24 mouse cellular contexts compared by ENCODE assay signal in genomic region chr14:55007120-55007908, GRCm38 (mm10). TPM values are rescaled to one million over a fixed set of nuclear protein-coding genes. Genes with fewer than 3 reads are reported as not detected.
DNase-seq lines count a peak whose midpoint lies in the region; ATAC-seq and TF ChIP-seq lines count a peak whose summit lies in the region.
"Had no signal": no experiment of that assay in that cellular context is flagged by ENCODE, and none has a peak within 500 bp of the region (broad histone marks: within the 10 kb centered on the region; RNA-seq: fewer than 3 reads in every experiment).

No protein-coding gene starts in this region.

- H3K27me3 ChIP-seq in heart, adult 2 months (ENCODE audit: control insufficient read depth, insufficient read depth, low read length), result no peaks in the 10 kb centered on the region
- peaks cover 6% of the 10 kb centered on the region for H3K27me3 ChIP-seq in heart, embryonic 12.5 days (replicated peaks)
- no peaks in the 10 kb centered on the region for H3K27me3 ChIP-seq in heart, postnatal 0 days (ENCODE audit: control insufficient read depth, insufficient read depth, low read length)
- H3K27me3 ChIP-seq in MEL (ENCODE audit: control insufficient read depth in 1 of 2, insufficient read depth in 2 of 2, low read length in 2 of 2), result no peaks in the 10 kb centered on the region
- H3K27me3 ChIP-seq in intestine, embryonic 16.5 days (replicated peaks; ENCODE audit: control insufficient read depth, insufficient read depth, low read length), result no peaks in the 10 kb centered on the region
- H3K27me3 ChIP-seq: forebrain, embryonic 13.5 days; hindbrain, embryonic 13.5 days had no signal

- TF ChIP-seq RAD21 in MEL (IDR thresholded peaks at IDR 0.05; ENCODE audit: low read depth, low read length), result no peak

- no peak for TF ChIP-seq EP300 in heart, adult 2 months (IDR thresholded peaks at IDR 0.05; ENCODE audit: insufficient read depth, low read depth, low read length)
- no peak for TF ChIP-seq EP300 in heart, postnatal 0 days (IDR thresholded peaks at IDR 0.05; ENCODE audit: low read depth)
- TF ChIP-seq EP300 in MEL (IDR thresholded peaks at IDR 0.05; ENCODE audit: low read depth in 1 of 2, low read length in 2 of 2), result no peak

- no peak overlapping the region for H3K4me2 ChIP-seq in heart, embryonic 12.5 days
- H3K4me2 ChIP-seq in heart, postnatal 0 days (ENCODE audit: low read depth, low read length), result no peak overlapping the region
- no peak overlapping the region for H3K4me2 ChIP-seq in intestine, embryonic 16.5 days (ENCODE audit: low read depth, low read length)
- H3K4me2 ChIP-seq: forebrain, embryonic 13.5 days; heart, embryonic 13.5 days; hindbrain, embryonic 13.5 days had no signal

- H3K79me2 ChIP-seq in heart, adult 2 months (replicated peaks; ENCODE audit: control insufficient read depth, insufficient read depth, low read length), result no peaks in the 10 kb centered on the region
- H3K79me2 ChIP-seq in MEL (ENCODE audit: control insufficient read depth, insufficient read depth, low read length, poor library complexity), result no peaks in the 10 kb centered on the region

- intact Hi-C loops in heart, adult 2 months (cut with DNase I), result no loop called here
- intact Hi-C loops in heart, postnatal 36 days (cut with DNase I), result no loop called here

- no peaks in the 10 kb centered on the region for H3K36me3 ChIP-seq in heart, adult 2 months (ENCODE audit: control insufficient read depth, insufficient read depth, low read length)
- no peaks in the 10 kb centered on the region for H3K36me3 ChIP-seq in heart, embryonic 12.5 days
- H3K36me3 ChIP-seq in heart, postnatal 0 days (replicated peaks; ENCODE audit: control insufficient read depth, insufficient read depth, low read length), result no peaks in the 10 kb centered on the region
- H3K36me3 ChIP-seq in MEL (ENCODE audit: control insufficient read depth in 1 of 2, insufficient read depth in 2 of 2, low read length in 2 of 2), result peaks cover 0 to 7% of the 10 kb centered on the region in 2 experiments; a peak in 2 of 4 replicates
- no peaks in the 10 kb centered on the region for H3K36me3 ChIP-seq in intestine, embryonic 16.5 days (ENCODE audit: control insufficient read depth, insufficient read depth, low read length)
- H3K36me3 ChIP-seq: embryonic facial prominence, embryonic 10.5 days; heart, embryonic 13.5 days; hindbrain, embryonic 13.5 days had no signal

- no peak overlapping the region for H3K9ac ChIP-seq in heart, adult 2 months (ENCODE audit: low read depth, low read length)
- H3K9ac ChIP-seq in heart, embryonic 12.5 days, result no peak overlapping the region; the same call in 1 of the 2 replicates
- H3K9ac ChIP-seq in heart, postnatal 0 days (replicated peaks; ENCODE audit: low read depth, low read length), result no peak overlapping the region
- H3K9ac ChIP-seq in MEL (ENCODE audit: control insufficient read depth, low read depth, low read length, poor library complexity, severe bottlenecking), result no peak overlapping the region
- H3K9ac ChIP-seq in intestine, embryonic 16.5 days (ENCODE audit: low read depth, low read length), result no peak overlapping the region
- H3K9ac ChIP-seq: forebrain, embryonic 13.5 days; forebrain, postnatal 0 days; hindbrain, embryonic 13.5 days had no signal

- 83% methylated on average over 9 of the region's 9 CpGs for WGBS in heart, adult 2 months
- 83% methylated on average over 9 of the region's 9 CpGs for WGBS in heart, embryonic 12.5 days
- 88% methylated on average over 9 of the region's 9 CpGs for WGBS in heart, postnatal 0 days
- WGBS in intestine, embryonic 16.5 days, result 78% methylated on average over 9 of the region's 9 CpGs

- 0 out of 2 replicates have a peak, but pooled peaks have one; percentile 26 for TF ChIP-seq POLR2A in heart, adult 2 months (IDR thresholded peaks at IDR 0.05; ENCODE audit: insufficient read depth, low read depth, low read length)
- no peak for TF ChIP-seq POLR2A in MEL (IDR thresholded peaks at IDR 0.05; ENCODE audit: control insufficient read depth in 1 of 2, insufficient read depth in 1 of 2, low read depth in 1 of 2, low read length in 2 of 2, poor library complexity in 1 of 2)

- H3K9me3 ChIP-seq in heart, embryonic 12.5 days (replicated peaks), result peaks cover 3% of the 10 kb centered on the region
- no peaks in the 10 kb centered on the region for H3K9me3 ChIP-seq in heart, postnatal 0 days (replicated peaks; ENCODE audit: control insufficient read depth, low read length)
- no peaks in the 10 kb centered on the region for H3K9me3 ChIP-seq in MEL (replicated peaks; ENCODE audit: insufficient read depth, low read length)
- no peaks in the 10 kb centered on the region for H3K9me3 ChIP-seq in intestine, embryonic 16.5 days (ENCODE audit: control insufficient read depth, low read length)
- H3K9me3 ChIP-seq: embryonic facial prominence, embryonic 10.5 days; forebrain, embryonic 13.5 days; heart, embryonic 13.5 days; hindbrain, embryonic 13.5 days had no signal

- H3K27ac ChIP-seq in heart, adult 2 months, result peak overlapping the region; percentile 16; the same call in 1 of the 2 replicates
- no peak overlapping the region for H3K27ac ChIP-seq in heart, embryonic 12.5 days (ENCODE audit: poor library complexity, severe bottlenecking)
- 0 out of 2 replicates have a peak overlapping the region, but pooled peaks have one; percentile 8 for H3K27ac ChIP-seq in heart, postnatal 0 days (ENCODE audit: low read depth)
- H3K27ac ChIP-seq in MEL (ENCODE audit: control insufficient read depth, low read depth, low read length), result no peak overlapping the region
- no peak overlapping the region for H3K27ac ChIP-seq in intestine, embryonic 16.5 days (ENCODE audit: low read length)
- H3K27ac ChIP-seq: embryonic facial prominence, embryonic 10.5 days; forebrain, embryonic 13.5 days; hindbrain, embryonic 13.5 days; hindbrain, postnatal 0 days had no signal

- DNase-seq in heart, adult 2 months, result peak in 1 of 2 experiments; percentile 6
- no peak for DNase-seq in heart, postnatal 0 days (ENCODE audit: low spot score)
- no peak for DNase-seq in heart, postnatal 36 days
- peak; percentile 46 for DNase-seq in MEL (ENCODE audit: low read depth, low spot score)
- DNase-seq in thymus, adult 18-20 months, result no peak
- DNase-seq: adrenal gland, adult 2 months; adrenal gland, postnatal 25 days; cerebellum, adult 2 months; cerebellum, postnatal 10 days; forebrain, postnatal 0 days; gastrocnemius, postnatal 36 days; kidney, adult 9 months had no signal

- TF ChIP-seq CTCF in heart, adult 2 months (IDR thresholded peaks at IDR 0.05), result no peak
- TF ChIP-seq CTCF in heart, postnatal 0 days (IDR thresholded peaks at IDR 0.05; ENCODE audit: low read depth), result no peak
- TF ChIP-seq CTCF in MEL (IDR thresholded peaks at IDR 0.05 in 2 of 3, conservative IDR thresholded peaks at IDR 0.05 in 1 of 3; ENCODE audit: control insufficient read depth in 1 of 3, insufficient read depth in 1 of 3, low read depth in 2 of 3, low read length in 3 of 3, poor library complexity in 1 of 3, severe bottlenecking in 1 of 3), result no peak

- no peak overlapping the region for H3K4me3 ChIP-seq in heart, adult 2 months
- H3K4me3 ChIP-seq in heart, embryonic 12.5 days, result no peak overlapping the region
- no peak overlapping the region for H3K4me3 ChIP-seq in heart, postnatal 0 days (ENCODE audit: low read depth, low read length)
- no peak overlapping the region for H3K4me3 ChIP-seq in MEL (ENCODE audit: control insufficient read depth in 1 of 2, insufficient read depth in 1 of 2, low read depth in 2 of 2, low read length in 2 of 2)
- no peak overlapping the region for H3K4me3 ChIP-seq in intestine, embryonic 16.5 days (ENCODE audit: low read length)
- H3K4me3 ChIP-seq: embryonic facial prominence, embryonic 10.5 days; forebrain, embryonic 13.5 days; heart, embryonic 13.5 days; hindbrain, embryonic 13.5 days had no signal

- peaks cover 14% of the 10 kb centered on the region for H3K4me1 ChIP-seq in heart, adult 2 months (ENCODE audit: control insufficient read depth, insufficient read depth, low read length)
- H3K4me1 ChIP-seq in heart, embryonic 12.5 days (replicated peaks), result peaks cover 66% of the 10 kb centered on the region
- peaks cover 19% of the 10 kb centered on the region for H3K4me1 ChIP-seq in heart, postnatal 0 days (ENCODE audit: control insufficient read depth, insufficient read depth)
- peaks cover 2 to 34% of the 10 kb centered on the region in 2 experiments; a peak in 3 of 4 replicates for H3K4me1 ChIP-seq in MEL (ENCODE audit: control insufficient read depth in 1 of 2, insufficient read depth in 2 of 2, low read length in 2 of 2)
- H3K4me1 ChIP-seq in intestine, embryonic 16.5 days (ENCODE audit: control insufficient read depth, insufficient read depth, low read length), result peaks cover 3% of the 10 kb centered on the region; the same call in 1 of the 2 replicates

- no peak for ATAC-seq in heart, embryonic 12.5 days (ENCODE audit: insufficient number of reproducible peaks, low FRiP score)
- ATAC-seq in heart, postnatal 0 days (ENCODE audit: insufficient read depth, low read depth), result no peak
- peak; percentile 69 for ATAC-seq in intestine, embryonic 16.5 days
- ATAC-seq: forebrain, embryonic 13.5 days; forebrain, postnatal 0 days; hindbrain, postnatal 0 days had no signal

RNA-seq across cellular contexts. Expression of gene Ngdn, which starts 7.9 kb away (rescaled TPM):
- total RNA-seq in heart, adult 2 months (2021), result 10 to 100 TPM; 25.9 to 28.9 TPM
- 10.1 and 19.6 TPM in 2 replicates for polyA plus RNA-seq in heart, adult 2 months (2012; rRNA removed)
- 55.7 and 60.8 TPM in 2 replicates for polyA plus RNA-seq in heart, embryonic 12.5 days (2016; fragmentation: Nextera tagmentation; extraction: Ambion mirVana)
- 20.2 and 50.1 TPM in 2 replicates for total RNA-seq in heart, postnatal 0 days (2014; rRNA removed; ENCODE audit: low replicate concordance)
- polyA plus RNA-seq in heart, postnatal 0 days (2015; fragmentation: Nextera tagmentation; extraction: Ambion mirVana), result 50.0 and 50.9 TPM in 2 replicates
- total RNA-seq in heart, postnatal 36 days (2021), result 10 to 100 TPM; 25.6 to 29.3 TPM
- 138 and 148 TPM in 2 replicates for total RNA-seq in MEL (2012; rRNA removed)
- 100 to 1,000 TPM in 1 of 2 experiments, not detected in 1; 140 TPM for polyA plus RNA-seq in MEL (2012; ENCODE audit: insufficient read depth in 1 of 2, insufficient read length in 2 of 2, low read depth in 1 of 2, low replicate concordance in 2 of 2, missing spikeins in 1 of 2)
- 87.2 and 89.2 TPM in 2 replicates for polyA plus RNA-seq in intestine, embryonic 16.5 days (2015; fragmentation: Nextera tagmentation; extraction: Ambion mirVana)

RNA-seq across cellular contexts. Expression of gene Myh7, which starts 12.9 kb away (rescaled TPM):
- total RNA-seq in heart, adult 2 months (2021), result 1,000 to 10,000 TPM; 1,935 to 2,240 TPM
- 19.8 and 29.5 TPM in 2 replicates for polyA plus RNA-seq in heart, adult 2 months (2012; rRNA removed)
- polyA plus RNA-seq in heart, embryonic 12.5 days (2016; fragmentation: Nextera tagmentation; extraction: Ambion mirVana), result 5,583 and 5,934 TPM in 2 replicates
- total RNA-seq in heart, postnatal 0 days (2014; rRNA removed; ENCODE audit: low replicate concordance), result 4,273 and 4,731 TPM in 2 replicates
- polyA plus RNA-seq in heart, postnatal 0 days (2015; fragmentation: Nextera tagmentation; extraction: Ambion mirVana), result 1,026 and 1,537 TPM in 2 replicates
- total RNA-seq in heart, postnatal 36 days (2021), result 1,000 to 10,000 TPM; 2,242 to 2,437 TPM
- not detected in 2 replicates for total RNA-seq in MEL (2012; rRNA removed)
- polyA plus RNA-seq in MEL (2012; ENCODE audit: insufficient read depth in 1 of 2, insufficient read length in 2 of 2, low read depth in 1 of 2, low replicate concordance in 2 of 2, missing spikeins in 1 of 2), result not detected
- polyA plus RNA-seq in intestine, embryonic 16.5 days (2015; fragmentation: Nextera tagmentation; extraction: Ambion mirVana), result 2.6 and 4.1 TPM in 2 replicates
- total RNA-seq: adrenal gland, adult 2 months; adrenal gland, postnatal 25 days; hematopoietic stem cell, adult 5-6 weeks had no signal
- polyA plus RNA-seq: adrenal gland, adult 2 months had no signal

RNA-seq across cellular contexts. Expression of gene Gm17428, which starts 30.6 kb away (rescaled TPM):
- not detected for total RNA-seq in heart, adult 2 months (2021)
- not detected in 2 replicates for polyA plus RNA-seq in heart, adult 2 months (2012; rRNA removed)
- polyA plus RNA-seq in heart, embryonic 12.5 days (2016; fragmentation: Nextera tagmentation; extraction: Ambion mirVana), result not detected in 2 replicates
- not detected in 2 replicates for total RNA-seq in heart, postnatal 0 days (2014; rRNA removed; ENCODE audit: low replicate concordance)
- not detected in 2 replicates for polyA plus RNA-seq in heart, postnatal 0 days (2015; fragmentation: Nextera tagmentation; extraction: Ambion mirVana)
- total RNA-seq in heart, postnatal 36 days (2021), result not detected
- total RNA-seq in MEL (2012; rRNA removed), result not detected in 2 replicates
- polyA plus RNA-seq in MEL (2012; ENCODE audit: insufficient read depth in 1 of 2, insufficient read length in 2 of 2, low read depth in 1 of 2, low replicate concordance in 2 of 2, missing spikeins in 1 of 2), result not detected
- polyA plus RNA-seq in intestine, embryonic 16.5 days (2015; fragmentation: Nextera tagmentation; extraction: Ambion mirVana), result not detected in 2 replicates
- total RNA-seq: adrenal gland, adult 2 months; adrenal gland, postnatal 25 days; forebrain, postnatal 0 days; gastrocnemius, adult 8-10 months; gastrocnemius, postnatal 36 days; hematopoietic stem cell, adult 5-6 weeks; hindbrain, postnatal 0 days had no signal
- polyA plus RNA-seq: adrenal gland, adult 2 months; C2C12; cerebellum, adult 2 months; embryonic facial prominence, embryonic 10.5 days; embryonic facial prominence, embryonic 14.5 days; forebrain, embryonic 13.5 days; forebrain, postnatal 0 days; heart, embryonic 13.5 days; hindbrain, embryonic 13.5 days; hindbrain, postnatal 0 days; intestine, embryonic 14.5 days had no signal

RNA-seq across cellular contexts. Expression of gene Myh6, which starts 40.6 kb away (rescaled TPM):
- over 10,000 TPM; 19,033 to 21,149 TPM for total RNA-seq in heart, adult 2 months (2021)
- 6,249 and 7,266 TPM in 2 replicates for polyA plus RNA-seq in heart, adult 2 months (2012; rRNA removed)
- polyA plus RNA-seq in heart, embryonic 12.5 days (2016; fragmentation: Nextera tagmentation; extraction: Ambion mirVana), result 2,737 and 2,858 TPM in 2 replicates
- 3,860 and 3,976 TPM in 2 replicates for total RNA-seq in heart, postnatal 0 days (2014; rRNA removed; ENCODE audit: low replicate concordance)
- 8,242 and 9,737 TPM in 2 replicates for polyA plus RNA-seq in heart, postnatal 0 days (2015; fragmentation: Nextera tagmentation; extraction: Ambion mirVana)
- total RNA-seq in heart, postnatal 36 days (2021), result over 10,000 TPM; 23,066 to 24,862 TPM
- not detected in 2 replicates for total RNA-seq in MEL (2012; rRNA removed)
- polyA plus RNA-seq in MEL (2012; ENCODE audit: insufficient read depth in 1 of 2, insufficient read length in 2 of 2, low read depth in 1 of 2, low replicate concordance in 2 of 2, missing spikeins in 1 of 2), result not detected
- polyA plus RNA-seq in intestine, embryonic 16.5 days (2015; fragmentation: Nextera tagmentation; extraction: Ambion mirVana), result 0.46 and 0.77 TPM in 2 replicates
- total RNA-seq: adrenal gland, adult 2 months; adrenal gland, postnatal 25 days; hematopoietic stem cell, adult 5-6 weeks had no signal
- polyA plus RNA-seq: adrenal gland, adult 2 months had no signal

Comparison
In these comparisons a context has a peak if more than half of its experiments do, and no peak if none do; other contexts are left out.
1. H3K27ac ChIP-seq: peak in heart, adult 2 months (single experiment) and heart, postnatal 0 days (single experiment); none in heart, embryonic 12.5 days (single experiment), MEL (single experiment) and intestine, embryonic 16.5 days (single experiment).
2. RNA of gene Myh7, which starts 12.9 kb away (polyA plus RNA-seq): 5,583 to 5,934 TPM in heart, embryonic 12.5 days and 1,026 to 1,537 TPM in heart, postnatal 0 days; 19.8 to 29.5 TPM in heart, adult 2 months, 2.6 to 4.1 TPM in intestine, embryonic 16.5 days and not detected in MEL; every median in the first group is over 10 times any median in the second.